Mouse (Mus musculus): ENCODE results near the gene Cubn. TPM values are rescaled to one million over a fixed set of nuclear protein-coding genes. Genes with fewer than 3 reads are reported as not detected.

Cubn gene
- total and polyA plus RNA-seq, 3 experiments = 0.03 TPM; not detected in 2

DNA sequence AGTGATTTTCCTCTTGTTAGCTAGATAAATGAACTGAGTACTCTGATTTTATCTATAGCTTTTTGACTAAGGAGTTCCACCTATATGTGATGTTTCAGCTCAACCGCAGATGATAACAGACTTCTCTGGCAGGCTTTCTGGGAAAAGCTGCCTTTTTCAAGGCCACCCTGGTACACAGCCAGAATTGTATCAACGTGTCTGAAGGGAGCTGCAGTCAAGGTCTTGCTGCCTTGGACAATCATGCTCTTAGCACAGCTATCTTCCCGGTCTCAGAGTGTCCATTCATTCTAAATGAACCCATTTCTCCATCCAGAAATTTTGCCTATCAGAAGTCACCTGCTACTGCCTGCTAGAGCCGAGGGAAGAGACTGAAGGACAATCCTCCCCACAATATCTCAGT is 35.9 kb upstream of the Cubn start:
- no peak for DNase-seq (ENCODE audit: low read depth, low spot score)
- H3K4me1 ChIP-seq (ENCODE audit: control insufficient read depth in 1 of 2, insufficient read depth in 2 of 2, low read length in 2 of 2) = peaks cover 10 to 14% of the 10 kb centered on the region in 2 experiments; a peak in 3 of 4 replicates
- H3K9me3 ChIP-seq (replicated peaks; ENCODE audit: insufficient read depth, low read length) = no peaks in the 10 kb centered on the region
- H3K4me3 ChIP-seq (ENCODE audit: control insufficient read depth in 1 of 2, insufficient read depth in 1 of 2, low read depth in 2 of 2, low read length in 2 of 2) = no peak overlapping the region
- no peak for TF ChIP-seq SIN3A (IDR thresholded peaks at IDR 0.05; ENCODE audit: low read length)
- TF ChIP-seq ZMIZ1 (IDR thresholded peaks at IDR 0.05; ENCODE audit: low read depth, low read length) = no peak
- TF ChIP-seq HCFC1 (IDR thresholded peaks at IDR 0.05; ENCODE audit: low read depth, low read length) = no peak
- TF ChIP-seq MXI1 (IDR thresholded peaks at IDR 0.05; ENCODE audit: low read depth, low read length) = no peak
- no peak for TF ChIP-seq TCF12 (IDR thresholded peaks at IDR 0.05; ENCODE audit: low read depth, low read length)
- 0 out of 2 replicates have a peak, but pooled peaks have one; percentile 7 for TF ChIP-seq GATA1 (IDR thresholded peaks at IDR 0.05; ENCODE audit: low read depth, low read length)
- no peak for TF ChIP-seq EP300 (IDR thresholded peaks at IDR 0.05; ENCODE audit: low read depth in 1 of 2, low read length in 2 of 2)
- no peak for TF ChIP-seq SMC3 (IDR thresholded peaks at IDR 0.05; ENCODE audit: low read depth, low read length)
- peaks cover 0 to 24% of the 10 kb centered on the region in 2 experiments; a peak in 2 of 4 replicates for H3K36me3 ChIP-seq (ENCODE audit: control insufficient read depth in 1 of 2, insufficient read depth in 2 of 2, low read length in 2 of 2)
- H3K9ac ChIP-seq (ENCODE audit: control insufficient read depth, low read depth, low read length, poor library complexity, severe bottlenecking) = no peak overlapping the region
- no peak overlapping the region for H3K27ac ChIP-seq (ENCODE audit: control insufficient read depth, low read depth, low read length)
- H3K79me2 ChIP-seq (ENCODE audit: control insufficient read depth, insufficient read depth, low read length, poor library complexity) = no peaks in the 10 kb centered on the region
- H3K27me3 ChIP-seq (ENCODE audit: control insufficient read depth in 1 of 2, insufficient read depth in 2 of 2, low read length in 2 of 2) = no peaks in the 10 kb centered on the region

DNA sequence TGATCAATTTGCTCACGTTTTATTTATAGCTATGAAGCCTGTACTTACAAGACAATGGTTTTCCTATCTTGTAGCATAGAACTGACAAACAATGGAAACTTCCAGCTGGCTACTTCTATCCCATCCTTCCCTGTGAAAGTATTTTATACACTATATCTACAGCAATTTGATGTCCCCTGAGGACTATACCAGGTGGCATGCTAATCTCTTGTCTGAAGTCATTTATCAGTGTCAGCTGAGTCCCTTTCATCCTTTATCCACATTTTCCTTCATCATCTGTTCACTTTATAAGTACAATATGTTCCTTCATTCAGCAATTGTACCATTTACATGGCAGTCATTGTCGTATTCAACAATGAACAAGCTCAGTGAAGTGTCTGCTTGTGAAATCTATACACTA is 35.5 kb upstream of the Cubn start:
- no peak overlapping the region for H3K4me3 ChIP-seq (ENCODE audit: control insufficient read depth in 1 of 2, insufficient read depth in 1 of 2, low read depth in 2 of 2, low read length in 2 of 2)
- no peaks in the 10 kb centered on the region for H3K9me3 ChIP-seq (replicated peaks; ENCODE audit: insufficient read depth, low read length)
- H3K36me3 ChIP-seq (ENCODE audit: control insufficient read depth in 1 of 2, insufficient read depth in 2 of 2, low read length in 2 of 2) = peaks cover 0 to 27% of the 10 kb centered on the region in 2 experiments; a peak in 2 of 4 replicates
- TF ChIP-seq RAD21 (IDR thresholded peaks at IDR 0.05; ENCODE audit: low read depth, low read length) = no peak
- TF ChIP-seq TBP (IDR thresholded peaks at IDR 0.05; ENCODE audit: low read depth, low read length) = no peak
- no peak for TF ChIP-seq MYC (IDR thresholded peaks at IDR 0.05; ENCODE audit: low read depth, low read length)
- no peak for TF ChIP-seq HCFC1 (IDR thresholded peaks at IDR 0.05; ENCODE audit: low read depth, low read length)
- no peak for TF ChIP-seq NRF1 (IDR thresholded peaks at IDR 0.05; ENCODE audit: insufficient read depth, low read depth, low read length, poor library complexity, severe bottlenecking)
- no peak for DNase-seq (ENCODE audit: low read depth, low spot score)
- H3K4me1 ChIP-seq (ENCODE audit: control insufficient read depth in 1 of 2, insufficient read depth in 2 of 2, low read length in 2 of 2) = peaks cover 10 to 14% of the 10 kb centered on the region in 2 experiments; a peak in 3 of 4 replicates
- no peak overlapping the region for H3K27ac ChIP-seq (ENCODE audit: control insufficient read depth, low read depth, low read length)
- no peaks in the 10 kb centered on the region for H3K27me3 ChIP-seq (ENCODE audit: control insufficient read depth in 1 of 2, insufficient read depth in 2 of 2, low read length in 2 of 2)
- H3K9ac ChIP-seq (ENCODE audit: control insufficient read depth, low read depth, low read length, poor library complexity, severe bottlenecking) = no peak overlapping the region
- H3K79me2 ChIP-seq (ENCODE audit: control insufficient read depth, insufficient read depth, low read length, poor library complexity) = no peaks in the 10 kb centered on the region

DNA sequence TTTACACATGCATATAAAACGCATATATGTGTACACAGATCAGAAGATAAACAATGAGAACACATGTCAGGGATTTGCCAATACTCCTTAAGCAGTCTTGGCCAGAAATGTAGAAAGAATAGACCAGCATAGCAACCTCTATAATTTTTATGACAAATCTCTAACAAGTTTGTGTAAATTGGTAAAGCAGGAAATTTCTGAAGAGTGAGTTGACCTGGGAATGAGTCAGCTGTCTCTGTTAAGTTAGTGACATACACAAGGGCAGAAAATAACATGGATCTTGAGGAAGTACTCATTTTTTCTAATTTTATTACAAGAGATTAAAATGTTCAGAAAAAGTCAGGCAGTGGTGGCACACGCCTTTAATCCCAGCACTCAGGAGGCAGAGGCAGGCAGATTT is 34.6 kb upstream of the Cubn start:
- H3K27me3 ChIP-seq (ENCODE audit: control insufficient read depth in 1 of 2, insufficient read depth in 2 of 2, low read length in 2 of 2) = no peaks in the 10 kb centered on the region
- H3K36me3 ChIP-seq (ENCODE audit: control insufficient read depth in 1 of 2, insufficient read depth in 2 of 2, low read length in 2 of 2) = peaks cover 0 to 29% of the 10 kb centered on the region in 2 experiments; a peak in 2 of 4 replicates
- H3K79me2 ChIP-seq (ENCODE audit: control insufficient read depth, insufficient read depth, low read length, poor library complexity) = no peaks in the 10 kb centered on the region
- H3K4me3 ChIP-seq (ENCODE audit: control insufficient read depth in 1 of 2, insufficient read depth in 1 of 2, low read depth in 2 of 2, low read length in 2 of 2) = no peak overlapping the region
- DNase-seq (ENCODE audit: low read depth, low spot score) = no peak
- peaks cover 10 to 14% of the 10 kb centered on the region in 2 experiments; a peak in 3 of 4 replicates for H3K4me1 ChIP-seq (ENCODE audit: control insufficient read depth in 1 of 2, insufficient read depth in 2 of 2, low read length in 2 of 2)
- no peaks in the 10 kb centered on the region for H3K9me3 ChIP-seq (replicated peaks; ENCODE audit: insufficient read depth, low read length)
- H3K27ac ChIP-seq (ENCODE audit: control insufficient read depth, low read depth, low read length) = no peak overlapping the region
- H3K9ac ChIP-seq (ENCODE audit: control insufficient read depth, low read depth, low read length, poor library complexity, severe bottlenecking) = no peak overlapping the region
- TF ChIP-seq SMC3 (IDR thresholded peaks at IDR 0.05; ENCODE audit: low read depth, low read length) (no peak), ELF1 (IDR thresholded peaks at IDR 0.05; ENCODE audit: low read depth, low read length) (no peak), POLR2AphosphoS2 (IDR thresholded peaks at IDR 0.05; ENCODE audit: low read length) (no peak), SIN3A (IDR thresholded peaks at IDR 0.05; ENCODE audit: low read length) (no peak), EP300 (IDR thresholded peaks at IDR 0.05; ENCODE audit: low read depth in 1 of 2, low read length in 2 of 2) (no peak), MYC (IDR thresholded peaks at IDR 0.05; ENCODE audit: low read depth, low read length) (no peak), JUND (IDR thresholded peaks at IDR 0.05; ENCODE audit: low read depth, low read length) (no peak), BHLHE40 (IDR thresholded peaks at IDR 0.05; ENCODE audit: borderline replicate concordance, low read depth, low read length) (no peak), MEF2A (IDR thresholded peaks at IDR 0.05; ENCODE audit: extremely low read depth, insufficient replicate concordance, low read depth, low read length, poor library complexity, severe bottlenecking) (no peak), USF2 (IDR thresholded peaks at IDR 0.05; ENCODE audit: borderline replicate concordance in 1 of 2, insufficient read depth in 1 of 2, low read depth in 1 of 2, low read length in 2 of 2) (no peak), MXI1 (IDR thresholded peaks at IDR 0.05; ENCODE audit: low read depth, low read length) (no peak), UBTF (IDR thresholded peaks at IDR 0.05; ENCODE audit: borderline replicate concordance, insufficient read depth, low read depth, low read length) (no peak), CTCF (IDR thresholded peaks at IDR 0.05 in 2 of 3, conservative IDR thresholded peaks at IDR 0.05 in 1 of 3; ENCODE audit: control insufficient read depth in 1 of 3, insufficient read depth in 1 of 3, low read depth in 2 of 3, low read length in 3 of 3, poor library complexity in 1 of 3, severe bottlenecking in 1 of 3) (no peak), TAL1 (IDR thresholded peaks at IDR 0.05; ENCODE audit: low read length) (no peak), ETS1 (IDR thresholded peaks at IDR 0.05; ENCODE audit: low read depth, low read length) (no peak), POLR2A (IDR thresholded peaks at IDR 0.05; ENCODE audit: control insufficient read depth in 1 of 2, insufficient read depth in 1 of 2, low read depth in 1 of 2, low read length in 2 of 2, poor library complexity in 1 of 2) (no peak), GABPA (IDR thresholded peaks at IDR 0.05; ENCODE audit: low read depth, low read length) (no peak), KAT2A (conservative IDR thresholded peaks at IDR 0.05; ENCODE audit: low read depth, low read length) (no peak)
